Mouse (Mus musculus) embryonic facial prominence, embryonic 14.5 days (tissue): ENCODE results near the gene Fkrp. TPM values are rescaled to one million over a fixed set of nuclear protein-coding genes. Genes with fewer than 3 reads are reported as not detected.
A peak's percentile ranks its signal among the peaks of the same experiment; 100 is the strongest.

Source experiments
- ATAC-seq: fragments of 200-750 bp; cut with Nextera tagmentation; 2 replicates; pipeline ENCODE4 v1.8.0; 2017; ENCODE audit warnings: low read depth, moderate number of reproducible peaks, moderate TSS enrichment
- DNase-seq: peaks from one replicate; pipeline ENCODE4 v3.0.0-alpha.2; 2015; ENCODE audit warnings: low spot score
- H3K27ac ChIP-seq: fragments of 300-500 bp; sonication (generic); replicated peaks from 2 replicates; pipeline ENCODE4 v1.5.1; 2014; ENCODE audit warnings: low read depth, mild to moderate bottlenecking, low read length, moderate library complexity
- H3K27me3 ChIP-seq: fragments of 300-500 bp; sonication (generic); replicated peaks from 2 replicates; pipeline ENCODE4 v1.6.1; 2014; ENCODE audit warnings: low read length; ENCODE audit not compliant: control insufficient read depth, insufficient read depth
- H3K36me3 ChIP-seq: fragments of 300-500 bp; sonication (generic); 2 replicates; pipeline ENCODE4 v1.6.1; 2014; ENCODE audit warnings: low read length, mixed read lengths; ENCODE audit not compliant: control insufficient read depth, insufficient read depth
- H3K4me1 ChIP-seq: fragments of 300-500 bp; sonication (generic); 2 replicates; pipeline ENCODE4 v1.6.1; 2014; ENCODE audit warnings: antibody characterized with exemption, low read length; ENCODE audit not compliant: control insufficient read depth, insufficient read depth
- H3K4me2 ChIP-seq: fragments of 300-500 bp; sonication (generic); 2 replicates; pipeline ENCODE4 v1.6.1; 2014; ENCODE audit warnings: low read depth, mild to moderate bottlenecking, low read length, moderate library complexity, mixed read lengths
- H3K4me3 ChIP-seq: fragments of 300-500 bp; sonication (generic); 2 replicates; pipeline ENCODE4 v1.5.1; 2014; ENCODE audit warnings: low read depth, mild to moderate bottlenecking, low read length
- H3K9ac ChIP-seq: fragments of 300-500 bp; sonication (generic); 2 replicates; pipeline ENCODE4 v1.6.1; 2014; ENCODE audit warnings: low read depth, mild to moderate bottlenecking, low read length, moderate library complexity, mixed read lengths
- H3K9me3 ChIP-seq: fragments of 300-500 bp; sonication (generic); 2 replicates; pipeline ENCODE4 v1.6.1; 2016; ENCODE audit warnings: low read length; ENCODE audit not compliant: control insufficient read depth
- WGBS: fragments of 180-500 bp; shearing (Covaris S2); extraction: QIAGEN DNeasy Blood & Tissue Kit; methylation state at CpG from one replicate; pipeline ENCODE4 v1.1.7; 2014; 5-methylcytosine and 5-hydroxymethylcytosine counted together
- polyA plus RNA-seq: library from polyadenylated mRNA; unstranded; fragments of >200 nt; fragmentation: Nextera tagmentation; extraction: Ambion mirVana; gene quantifications from 2 replicates; pipeline ENCODE4 v1.2.1, GENCODE M21; 2014

The Fkrp gene
- polyA plus RNA-seq, 1 experiment from 2014 or later: 28.6 TPM

- Histone ChIP-seq H3K4me3 (no peak overlapping the region), H3K36me3 (peaks cover 28% of the 10 kb centered on the region), H3K4me1 (no peaks in the 10 kb centered on the region)
These were observed 24.2 kb downstream of the Fkrp start for GRCm38 (mm10) chr7:16792316-16792715.

GRCm38 (mm10) chr7:16785541-16786083 is 30.9 kb downstream of the Fkrp start:
- Histone ChIP-seq H3K27ac (no peak overlapping the region), H3K9ac (no peak overlapping the region), H3K4me1 (peaks cover 19% of the 10 kb centered on the region), H3K9me3 (no peaks in the 10 kb centered on the region), H3K4me2 (no peak overlapping the region), H3K27me3 (no peaks in the 10 kb centered on the region), H3K36me3 (0 out of 2 replicates have a peak, but pooled peaks cover 14% of the 10 kb centered on the region), H3K4me3 (no peak overlapping the region)
- ATAC-seq (no peak), DNase-seq (no peak)
- 80% methylated on average over 8 of the region's 8 CpGs for WGBS

More at GRCm38 (mm10) chr7:16792316-16792715, 24.2 kb downstream of the Fkrp start:
- WGBS: 59% methylated on average over 5 of the region's 5 CpGs
- Histone ChIP-seq H3K4me2 (no peak overlapping the region), H3K27ac (no peak overlapping the region), H3K9ac (no peak overlapping the region), H3K9me3 (no peaks in the 10 kb centered on the region), H3K27me3 (no peaks in the 10 kb centered on the region)
- ATAC-seq: peak; percentile 80
- no peak for DNase-seq

- no peak for DNase-seq
- H3K9me3 ChIP-seq: no peaks in the 10 kb centered on the region
- H3K27ac ChIP-seq: no peak overlapping the region
- H3K4me2 ChIP-seq: peak overlapping the region; percentile 99; the same call in 1 of the 2 replicates
- H3K4me3 ChIP-seq: peak overlapping the region; percentile 64; the same call in 1 of the 2 replicates
- H3K27me3 ChIP-seq: no peaks in the 10 kb centered on the region
- 0 out of 2 replicates have a peak, but pooled peaks cover 8% of the 10 kb centered on the region for H3K36me3 ChIP-seq
- H3K9ac ChIP-seq: peak overlapping the region; percentile 47; the same call in 1 of the 2 replicates
- 73% methylated on average over 10 of the region's 10 CpGs for WGBS
- H3K4me1 ChIP-seq: peaks cover 19% of the 10 kb centered on the region
- ATAC-seq: no peak
These were observed 32.0 kb downstream of the Fkrp start for GRCm38 (mm10) chr7:16784498-16784976.

GRCm38 (mm10) chr7:16783758-16784415 is 32.6 kb downstream of the Fkrp start:
- ATAC-seq (no peak), DNase-seq (peak; percentile 51)
- H3K4me3 ChIP-seq: peak overlapping the region; percentile 64
- H3K9me3 ChIP-seq: no peaks in the 10 kb centered on the region
- H3K4me2 ChIP-seq: peak overlapping the region; percentile 99
- no peak overlapping the region for H3K27ac ChIP-seq
- peaks cover 19% of the 10 kb centered on the region for H3K4me1 ChIP-seq
- WGBS: 39% methylated on average over 17 of the region's 17 CpGs
- H3K36me3 ChIP-seq: 0 out of 2 replicates have a peak, but pooled peaks cover 8% of the 10 kb centered on the region
- H3K27me3 ChIP-seq: no peaks in the 10 kb centered on the region
- peak overlapping the region; percentile 47 for H3K9ac ChIP-seq

GRCm38 (mm10) chr7:16783224-16783688 is 33.3 kb downstream of the Fkrp start:
- Histone ChIP-seq H3K9me3 (no peaks in the 10 kb centered on the region), H3K36me3 (0 out of 2 replicates have a peak, but pooled peaks cover 8% of the 10 kb centered on the region), H3K27me3 (no peaks in the 10 kb centered on the region), H3K27ac (no peak overlapping the region), H3K4me3 (peak overlapping the region; percentile 64), H3K4me2 (peak overlapping the region; percentile 99), H3K4me1 (peaks cover 19% of the 10 kb centered on the region), H3K9ac (peak overlapping the region; percentile 47)
- no peak for ATAC-seq
- no peak for DNase-seq
- 20% methylated on average over 10 of the region's 10 CpGs for WGBS

GRCm38 (mm10) chr7:16782555-16783125 is 33.9 kb downstream of the Fkrp start:
- Histone ChIP-seq H3K4me3 (peak overlapping the region; percentile 64), H3K4me1 (peaks cover 19% of the 10 kb centered on the region), H3K4me2 (peak overlapping the region; percentile 99), H3K27ac (no peak overlapping the region), H3K27me3 (no peaks in the 10 kb centered on the region), H3K9me3 (no peaks in the 10 kb centered on the region), H3K9ac (peak overlapping the region; percentile 68), H3K36me3 (0 out of 2 replicates have a peak, but pooled peaks cover 2% of the 10 kb centered on the region)
- ATAC-seq: no peak
- no peak for DNase-seq
- 6% methylated on average over 11 of the region's 11 CpGs for WGBS

- peak; percentile 7 for DNase-seq
These were observed 34.5 kb downstream of the Fkrp start for GRCm38 (mm10) chr7:16781816-16782554.

GRCm38 (mm10) chr7:16781555-16781815 is 35.0 kb downstream of the Fkrp start:
- ATAC-seq: peak; percentile 16
- peak overlapping the region; percentile 7; the same call in 1 of the 2 replicates for H3K27ac ChIP-seq
- peaks cover 19% of the 10 kb centered on the region for H3K4me1 ChIP-seq
- no peak for DNase-seq
- under 1% methylated on average over 10 of the region's 10 CpGs for WGBS
- no peaks in the 10 kb centered on the region for H3K36me3 ChIP-seq
- H3K4me2 ChIP-seq: peak overlapping the region; percentile 99
- H3K9ac ChIP-seq: peak overlapping the region; percentile 68
- no peaks in the 10 kb centered on the region for H3K27me3 ChIP-seq
- no peaks in the 10 kb centered on the region for H3K9me3 ChIP-seq
- H3K4me3 ChIP-seq: peak overlapping the region; percentile 64

More at GRCm38 (mm10) chr7:16781816-16782554, 34.5 kb downstream of the Fkrp start:
- H3K4me2 ChIP-seq: peak overlapping the region; percentile 99
- peaks cover 19% of the 10 kb centered on the region for H3K4me1 ChIP-seq
- H3K9me3 ChIP-seq: no peaks in the 10 kb centered on the region
- peak overlapping the region; percentile 64 for H3K4me3 ChIP-seq
- no peaks in the 10 kb centered on the region for H3K36me3 ChIP-seq
- 0 out of 2 replicates have a peak, but pooled peaks have one; percentile 5 for ATAC-seq
- H3K9ac ChIP-seq: peak overlapping the region; percentile 68
- 1% methylated on average over 42 of the region's 60 CpGs for WGBS
- peak overlapping the region; percentile 7; the same call in 1 of the 2 replicates for H3K27ac ChIP-seq
- H3K27me3 ChIP-seq: no peaks in the 10 kb centered on the region
